Mouse (Mus musculus): ENCODE data around the gene Mab21l2.

The Mab21l2 gene

DNA sequence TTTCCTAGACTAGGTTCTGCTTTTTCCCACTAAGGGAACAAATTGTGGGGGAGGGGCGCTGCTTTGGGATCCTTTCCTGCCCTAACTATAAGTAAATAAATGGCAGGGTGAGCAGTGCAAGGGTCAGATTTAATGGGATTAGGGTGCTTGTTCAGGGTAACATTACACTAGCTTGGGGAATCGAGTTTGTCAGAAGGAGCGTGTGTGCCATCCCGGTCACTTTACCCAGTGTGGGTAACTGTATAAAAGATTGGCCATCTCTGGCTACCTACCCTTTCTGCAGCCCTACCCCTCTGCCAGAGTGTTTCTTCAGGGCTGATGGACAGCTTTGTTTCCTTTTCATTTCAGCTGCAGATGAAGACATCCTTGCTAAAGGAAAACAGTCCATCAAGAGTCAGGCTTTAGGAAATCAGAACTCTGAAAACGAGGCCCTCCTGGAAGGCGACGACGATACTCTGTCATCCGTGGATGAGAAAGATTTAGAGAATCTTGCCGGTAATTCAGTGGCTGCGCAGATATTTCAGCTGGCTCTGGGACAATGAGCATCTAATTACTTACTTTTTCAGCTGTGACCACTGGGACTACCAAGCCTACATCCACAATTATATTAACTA, 8.8 kb downstream of the Mab21l2 start:
- in situ Hi-C loops (cut with MboI; ENCODE audit: low sequenced_read_pairs) = no loop called here

DNA sequence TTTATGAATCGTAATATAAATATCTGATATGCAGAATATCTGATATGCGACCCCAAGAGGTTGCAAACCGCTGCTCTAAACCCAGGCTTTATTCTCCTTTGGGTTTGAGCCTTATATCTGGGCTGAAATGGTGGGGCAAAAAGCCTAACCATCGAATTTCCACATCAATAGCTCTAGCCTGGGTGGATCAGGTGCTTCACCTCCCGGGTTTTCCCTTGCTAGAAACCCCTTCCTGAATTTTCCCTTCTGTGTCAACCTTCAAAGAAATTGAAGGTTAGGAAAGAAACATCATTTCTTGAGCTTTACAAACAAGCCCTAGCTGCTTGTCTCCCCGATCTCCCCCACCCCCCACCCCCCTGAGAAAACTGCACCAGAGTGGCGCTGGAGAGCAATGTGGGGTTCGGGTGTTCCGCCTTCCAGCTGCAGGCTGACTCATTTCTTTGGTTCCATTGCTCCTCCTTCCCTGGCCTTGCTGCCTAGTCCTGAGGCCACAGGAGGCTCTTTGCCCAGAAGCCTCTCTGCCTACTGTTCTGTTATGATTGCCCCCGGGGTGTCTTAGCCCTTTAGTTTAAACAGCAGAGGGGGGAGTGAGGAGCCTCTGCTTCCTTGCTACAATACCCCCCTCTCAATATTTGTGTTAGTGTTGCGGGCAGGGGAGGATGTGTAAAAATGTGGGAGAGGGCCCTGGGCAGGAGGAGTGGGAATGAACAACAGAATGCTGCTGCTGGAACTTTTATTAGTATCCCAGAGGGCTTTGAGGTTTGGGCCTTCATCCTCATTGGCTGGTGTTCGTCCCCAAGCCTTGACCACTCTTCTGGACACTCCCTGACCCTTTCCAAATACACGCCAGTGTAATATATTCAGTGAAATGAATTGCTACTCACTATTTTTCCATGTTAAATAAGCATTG, 9.5 kb downstream of the Mab21l2 start:
- in situ Hi-C loops (cut with MboI; ENCODE audit: low sequenced_read_pairs) = no loop called here

- in situ Hi-C loops (cut with MboI; ENCODE audit: low sequenced_read_pairs) = no loop called here
These were observed 11.7 kb downstream of the Mab21l2 start for GRCm38 (mm10) chr3:86536751-86537150.

DNA sequence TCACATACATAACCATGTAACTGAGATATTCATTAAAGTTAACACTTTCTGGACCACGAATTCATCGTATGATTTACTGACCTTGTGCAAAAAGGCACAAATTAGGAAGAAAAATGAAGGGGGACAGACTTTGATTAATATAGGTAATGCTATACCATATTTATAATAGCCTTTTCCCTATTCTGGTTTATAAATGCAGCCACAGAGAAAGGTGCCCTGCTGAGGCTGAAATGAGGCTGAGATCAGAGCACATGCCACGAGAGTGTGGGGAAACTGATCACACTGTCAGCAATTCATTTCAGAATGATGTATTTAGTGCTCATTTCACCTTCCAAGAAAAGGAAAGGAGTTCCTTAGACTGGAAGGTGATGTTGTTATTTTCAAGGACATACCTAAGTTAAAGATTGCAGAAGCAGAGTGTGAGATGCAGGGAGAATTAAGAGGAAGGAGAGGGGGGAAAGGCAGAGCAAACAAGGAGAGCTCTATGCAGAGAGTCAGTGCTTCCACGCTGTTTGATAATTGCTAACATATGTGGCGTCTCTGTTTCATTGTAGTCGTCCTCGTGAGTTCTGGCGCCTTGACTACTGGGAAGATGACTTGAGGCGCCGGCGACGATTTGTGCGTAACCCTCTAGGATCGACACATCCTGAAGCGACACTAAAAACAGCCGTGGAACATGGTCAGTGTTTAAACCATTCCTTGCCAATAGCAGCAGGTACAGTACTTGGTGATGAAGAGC, 16.7 kb downstream of the Mab21l2 start:
- in situ Hi-C loops (cut with MboI; ENCODE audit: low sequenced_read_pairs) = no loop called here

DNA sequence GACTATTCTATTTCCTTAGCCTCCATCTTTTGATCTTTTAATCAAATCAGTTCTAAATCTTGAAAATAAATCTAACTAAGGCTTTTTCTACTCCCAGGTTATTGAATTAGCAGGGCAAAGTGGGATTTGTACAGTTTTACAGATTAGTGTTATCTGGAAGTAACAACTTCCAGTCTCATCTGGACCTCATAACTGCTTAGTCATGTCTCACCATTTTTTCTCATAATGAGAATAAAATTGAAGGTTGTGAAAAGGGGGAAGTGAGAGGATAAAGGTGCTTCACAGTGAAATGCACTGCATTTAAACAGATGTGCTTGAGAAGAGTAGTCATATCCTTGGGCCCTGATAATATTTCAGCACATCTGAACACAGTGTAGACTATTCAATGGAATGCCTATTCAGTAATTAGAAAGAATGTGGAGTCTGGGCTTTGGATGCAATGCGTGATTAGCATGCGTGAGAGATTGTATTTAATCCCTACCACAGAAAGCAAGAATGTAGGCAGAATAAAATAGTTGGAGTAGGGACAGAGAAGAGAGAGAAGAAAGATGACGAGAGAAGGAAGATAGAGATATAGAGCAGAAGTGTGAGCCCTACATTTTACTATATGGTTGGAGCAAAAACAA, 25.4 kb downstream of the Mab21l2 start:
- in situ Hi-C loops (cut with MboI; ENCODE audit: low sequenced_read_pairs) = no loop called here

DNA sequence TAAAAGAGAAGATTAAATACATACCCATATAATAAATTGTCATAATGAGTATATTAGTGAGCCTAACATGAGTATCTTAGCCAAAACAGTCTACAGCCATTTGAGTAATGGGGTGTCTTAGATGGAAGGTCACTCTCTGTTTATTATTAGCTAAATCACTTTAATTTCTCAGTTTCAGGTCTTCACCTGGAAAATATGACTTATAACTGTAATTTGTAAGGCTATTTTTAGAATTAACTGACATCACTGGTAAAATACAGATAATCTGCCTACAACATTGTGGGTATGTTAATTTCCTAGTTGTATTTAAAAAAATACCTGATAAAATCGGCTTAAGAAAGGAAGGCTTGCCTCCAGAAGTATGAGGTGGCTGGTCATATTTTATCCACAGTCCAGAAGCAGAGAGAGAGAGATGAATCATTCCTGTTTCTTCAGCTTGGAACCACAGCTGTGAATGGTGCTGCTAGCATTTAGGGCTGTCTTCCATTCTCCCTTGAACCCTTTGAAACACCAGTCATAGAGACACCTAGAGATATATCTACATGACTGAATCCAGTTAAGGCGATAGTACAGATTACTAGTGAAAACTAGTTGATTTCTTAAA, 29.8 kb downstream of the Mab21l2 start:
- in situ Hi-C loops (cut with MboI; ENCODE audit: low sequenced_read_pairs) = no loop called here

DNA sequence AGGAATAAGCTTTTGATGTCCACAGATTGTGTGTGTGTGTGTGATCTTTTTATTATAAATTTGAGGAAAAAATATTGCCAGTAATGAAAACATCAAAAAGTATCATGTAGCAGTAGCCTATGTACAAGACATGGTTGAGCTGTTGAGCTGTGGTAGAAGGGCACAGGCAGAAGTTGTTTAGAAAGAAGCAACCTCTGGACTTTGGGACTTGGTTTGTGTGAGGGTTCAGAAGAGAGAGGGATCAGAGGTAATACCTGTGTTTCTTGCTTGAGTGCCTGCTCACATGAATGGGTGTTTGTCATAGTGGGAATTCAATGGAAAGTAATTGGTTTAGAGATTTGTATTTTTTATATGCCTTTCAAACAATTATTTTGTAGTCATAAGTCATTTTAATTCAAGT, 47.8 kb downstream of the Mab21l2 start:
- in situ Hi-C loops (cut with MboI; ENCODE audit: low sequenced_read_pairs) = no loop called here

All from CH12F3 (cell line).